Mouse (Mus musculus): Measurements from ENCODE around the gene Haus2.

GRCm38 (mm10) chr2:120592227-120592626 lies 17.0 kb upstream of the Haus2 start:
- TF ChIP-seq TAL1 (IDR thresholded peaks at IDR 0.05; ENCODE audit: low read length) (no peak), GATA1 (IDR thresholded peaks at IDR 0.05; ENCODE audit: low read length) (no peak)
